Mouse (Mus musculus) heart, adult 10 weeks (tissue): ENCODE results near the gene Slc3a2. TPM values are rescaled to one million over a fixed set of nuclear protein-coding genes. Genes with fewer than 3 reads are reported as not detected.

Experiments
- polyA plus RNA-seq: library from polyadenylated mRNA; stranded (reverse); fragments of 350-450 nt; fragmentation: Illumina TruSeq; extraction: RNeasy Lipid Tissue Mini Kit (QIAGEN cat#74804); gene quantifications from one replicate; pipeline ENCODE4 v1.2.3, GENCODE M21; 2014; ENCODE audit warnings: low read depth, low replicate concordance

Slc3a2 gene
- 53.3 TPM for polyA plus RNA-seq

DNA sequence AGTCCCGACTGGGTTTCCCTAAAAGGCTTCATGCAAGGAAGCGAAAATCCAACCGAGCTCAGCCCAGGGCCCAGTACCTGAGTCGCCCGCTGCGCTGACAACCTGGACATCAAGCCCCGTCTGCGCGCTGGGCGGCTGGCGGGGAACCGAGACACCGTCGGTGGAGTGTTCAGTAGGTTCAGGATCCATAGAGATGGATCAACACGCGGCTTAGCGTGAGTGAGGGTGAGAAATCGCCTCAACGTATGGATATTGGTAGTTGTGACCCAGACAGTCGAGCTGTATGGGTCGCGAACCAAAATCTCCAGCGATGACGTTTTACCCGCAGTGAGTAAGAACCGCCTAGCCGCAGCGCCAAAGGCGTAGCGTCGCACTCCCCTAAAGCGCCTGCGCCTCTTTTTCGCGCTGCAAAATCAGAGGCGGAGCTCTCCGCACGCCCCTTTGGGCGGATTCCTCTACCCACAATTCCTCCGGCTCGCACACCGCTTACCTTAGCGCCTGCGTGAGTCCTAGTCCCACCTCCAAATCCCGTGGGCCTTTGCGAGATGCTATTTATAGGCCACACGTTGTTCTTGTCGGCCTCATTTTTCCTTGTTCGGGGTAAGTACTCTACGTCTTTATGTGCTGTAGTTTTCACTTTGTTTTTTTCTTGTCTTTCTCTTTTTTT is at the start of gene Slc3a2:
Slc3a2 (minus strand) TSS at position 463 of the 667 bp plus-strand sequence.

DNA sequence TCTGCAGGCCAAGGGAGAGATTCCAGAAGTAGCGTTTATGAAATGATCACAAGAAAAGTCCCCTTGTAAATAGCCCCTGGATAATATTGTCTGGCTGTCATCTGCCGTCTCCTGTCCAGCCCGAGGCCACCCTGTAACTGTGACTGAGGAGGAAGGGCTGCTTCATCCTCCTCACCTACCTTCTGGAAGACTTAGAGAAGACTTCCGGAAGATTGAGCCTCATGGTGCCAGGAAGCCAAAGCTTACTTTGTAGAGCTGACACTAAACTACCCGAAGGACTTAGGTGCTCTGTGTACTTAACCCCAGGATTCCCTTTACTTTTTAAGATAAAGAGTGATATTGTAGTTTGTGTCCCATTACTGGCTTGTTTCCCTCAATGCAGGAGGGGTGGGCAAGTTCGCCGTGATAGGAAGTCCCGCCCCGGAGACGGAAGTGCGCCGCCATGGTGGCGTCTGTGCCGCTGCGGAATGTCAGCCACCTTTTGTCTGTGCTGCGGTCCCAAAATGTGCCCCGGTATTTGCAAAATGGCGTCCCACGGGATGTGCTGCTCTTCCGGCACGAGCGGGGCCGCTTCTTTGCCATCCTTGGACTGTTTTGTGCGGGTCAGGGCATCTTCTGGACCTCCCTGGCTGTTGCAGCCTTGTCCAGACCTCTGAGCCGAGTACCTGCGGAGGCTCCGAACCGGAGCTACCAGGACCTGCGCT is 47.5 kb upstream of the Slc3a2 start, which contains the start of gene Tmem223:
Tmem223 (plus strand) TSS at position 430 of the 704 bp plus-strand sequence.

GRCm38 (mm10) chr19:8756635-8757387 is 33.6 kb upstream of the Slc3a2 start, which contains the start of gene Nxf1:
Nxf1 (plus strand) TSS chr19:8757073.

DNA sequence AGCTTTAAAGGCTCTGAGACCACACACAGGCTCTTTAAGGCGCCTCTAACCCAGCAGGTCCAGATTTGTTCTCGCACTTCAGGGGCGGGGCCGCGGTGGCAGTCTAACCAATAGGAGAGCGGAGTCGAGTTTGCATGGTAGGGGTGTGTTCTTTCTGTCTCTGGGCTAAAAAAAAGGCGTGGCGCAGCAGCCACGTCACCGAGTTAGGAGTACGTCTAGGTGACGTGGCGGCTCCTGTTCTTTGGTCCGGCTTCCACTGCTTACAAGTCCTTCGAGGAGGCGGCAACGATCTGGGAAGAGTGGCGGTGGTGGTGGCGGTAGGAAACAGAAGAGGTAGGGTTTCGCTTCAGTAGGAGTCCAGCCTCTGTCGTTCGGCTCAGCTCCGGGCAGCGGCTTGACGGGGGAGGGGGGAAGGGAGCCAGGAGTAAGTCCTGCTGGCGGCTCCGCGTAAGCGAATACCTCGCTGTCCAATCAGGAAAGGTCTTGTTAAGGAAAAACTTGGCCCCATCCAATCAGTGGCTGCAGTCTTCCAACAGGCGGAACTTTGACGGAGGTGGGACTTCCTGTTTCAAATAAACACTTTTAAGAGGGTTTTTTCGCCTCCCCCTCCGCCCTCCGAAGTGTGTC is 18.2 kb upstream of the Slc3a2 start, which contains the start of gene Stx5a:
Stx5a (plus strand) TSS at position 171 of the 627 bp plus-strand sequence.

GRCm38 (mm10) chr19:8740603-8741002 is 17.4 kb upstream of the Slc3a2 start, which contains the start of gene 1700092M07Rik:
1700092M07Rik (plus strand) TSS chr19:8740718.

GRCm38 (mm10) chr19:8735389-8736159 is 12.4 kb upstream of the Slc3a2 start, which contains the start of gene Wdr74:
Wdr74 (plus strand) TSS chr19:8735827.

DNA sequence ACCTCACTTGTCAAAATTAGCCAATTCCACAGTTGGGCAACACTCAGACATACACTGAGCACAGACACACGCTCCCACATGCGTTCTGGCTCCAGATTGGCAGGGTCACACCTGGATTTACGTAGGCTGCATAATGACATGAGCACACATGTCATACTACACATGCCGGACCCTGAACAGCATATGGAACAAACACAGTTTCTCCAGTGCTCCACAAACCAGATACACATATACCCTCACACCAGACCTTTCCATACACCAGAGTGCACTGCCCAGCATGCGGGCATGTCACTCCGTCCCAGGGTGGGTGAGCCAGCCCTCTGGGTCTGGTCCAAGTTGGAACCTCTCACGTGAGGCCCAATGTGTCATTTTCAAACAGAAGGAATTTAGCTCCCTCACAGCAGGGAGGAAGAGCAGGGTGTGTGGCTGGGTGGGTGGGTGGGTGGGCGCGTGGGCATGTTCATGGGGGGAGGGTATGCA is 59.8 kb downstream of the Slc3a2 start, which contains the start of gene Chrm1:
Chrm1 (plus strand) TSS at position 430 of the 480 bp plus-strand sequence.

Other genes with a start within 250 kb of the Slc3a2 start
- 0.65 TPM for gene Slc22a8, start 132.1 kb downstream of the Slc3a2 start, polyA plus RNA-seq
- not detected for gene Slc22a6, start 105.3 kb downstream of the Slc3a2 start, polyA plus RNA-seq
- gene Chrm1, start 59.6 kb downstream of the Slc3a2 start, polyA plus RNA-seq, result not detected
- 21.9 TPM for gene Wdr74, start 12.5 kb upstream of the Slc3a2 start, polyA plus RNA-seq
- gene 1700092M07Rik, start 17.3 kb upstream of the Slc3a2 start, polyA plus RNA-seq, result not detected
- gene Stx5a, start 18.0 kb upstream of the Slc3a2 start, polyA plus RNA-seq, result 51.6 TPM
- 80.9 TPM for gene Nxf1, start 33.7 kb upstream of the Slc3a2 start, polyA plus RNA-seq
- 132 TPM for gene Tmem223, start 47.6 kb upstream of the Slc3a2 start, polyA plus RNA-seq
- 18.0 TPM for gene Tmem179b, start 51.1 kb upstream of the Slc3a2 start, polyA plus RNA-seq
- gene Taf6l, start 63.0 kb upstream of the Slc3a2 start, polyA plus RNA-seq, result 4.8 TPM
- gene Polr2g, start 75.2 kb upstream of the Slc3a2 start, polyA plus RNA-seq, result 84.7 TPM
- gene Zbtb3, start 79.2 kb upstream of the Slc3a2 start, polyA plus RNA-seq, result 1.9 TPM
- gene Ttc9c, start 96.0 kb upstream of the Slc3a2 start, polyA plus RNA-seq, result 19.7 TPM
- 53.1 TPM for gene Hnrnpul2, start 96.6 kb upstream of the Slc3a2 start, polyA plus RNA-seq
- not detected for gene AC129217.1, start 106.4 kb upstream of the Slc3a2 start, polyA plus RNA-seq
- gene Bscl2, start 114.1 kb upstream of the Slc3a2 start, polyA plus RNA-seq, result 28.4 TPM
- not detected for gene Gng3, start 115.8 kb upstream of the Slc3a2 start, polyA plus RNA-seq
- gene Lrrn4cl, start 127.4 kb upstream of the Slc3a2 start, polyA plus RNA-seq, result 3.0 TPM
- 129 TPM for gene Ubxn1, start 148.1 kb upstream of the Slc3a2 start, polyA plus RNA-seq
- gene Uqcc3, start 157.6 kb upstream of the Slc3a2 start, polyA plus RNA-seq, result 58.9 TPM
- 0.76 TPM for gene Lbhd1, start 160.4 kb upstream of the Slc3a2 start, polyA plus RNA-seq
- not detected for gene Gm49403, start 160.6 kb upstream of the Slc3a2 start, polyA plus RNA-seq
- gene 1810009A15Rik, start 165.5 kb upstream of the Slc3a2 start, polyA plus RNA-seq, result 33.7 TPM
- not detected for gene Gm49416, start 165.6 kb upstream of the Slc3a2 start, polyA plus RNA-seq
- gene Ints5, start 169.6 kb upstream of the Slc3a2 start, polyA plus RNA-seq, result 8.8 TPM
- gene Ganab, start 174.7 kb upstream of the Slc3a2 start, polyA plus RNA-seq, result 55.4 TPM
- gene B3gat3, start 197.0 kb upstream of the Slc3a2 start, polyA plus RNA-seq, result 39.6 TPM
- gene Rom1, start 206.0 kb upstream of the Slc3a2 start, polyA plus RNA-seq, result 19.5 TPM
- 11.8 TPM for gene Eml3, start 206.2 kb upstream of the Slc3a2 start, polyA plus RNA-seq
- 34.6 TPM for gene Mta2, start 218.5 kb upstream of the Slc3a2 start, polyA plus RNA-seq
- 9.8 TPM for gene Tut1, start 230.5 kb upstream of the Slc3a2 start, polyA plus RNA-seq
- 285 TPM for gene Eef1g, start 243.7 kb upstream of the Slc3a2 start, polyA plus RNA-seq